Mouse (Mus musculus): ENCODE data around the gene Cltrn. TPM values are rescaled to one million over a fixed set of nuclear protein-coding genes. Genes with fewer than 3 reads are reported as not detected.

Gene Cltrn
- polyA plus RNA-seq, 1 experiment from 2014 or later: 0.92 TPM

DNA sequence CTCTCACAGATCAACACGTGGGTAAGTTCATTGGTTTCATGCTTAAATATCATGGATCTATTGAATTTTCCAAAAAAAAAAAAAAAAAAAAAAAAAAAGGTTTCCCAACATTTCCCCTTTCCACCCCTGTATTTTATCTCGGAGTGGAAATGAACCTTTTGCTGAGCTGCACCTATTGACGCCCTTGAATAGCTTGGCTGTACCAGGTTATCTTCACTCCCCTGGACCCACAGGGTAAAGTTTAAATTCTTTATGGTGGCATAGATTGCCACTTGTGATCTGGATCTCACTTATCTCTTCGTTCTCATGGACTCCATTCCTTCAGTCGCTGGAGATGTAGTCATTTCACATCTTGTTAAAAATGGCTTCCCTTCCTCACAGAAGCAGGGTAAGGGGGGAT, 66.0 kb downstream of the Cltrn start:
- Histone ChIP-seq H3K36me3 (replicated peaks; ENCODE audit: control insufficient read depth, insufficient read depth) (no peaks in the 10 kb centered on the region), H3K27ac (no peak overlapping the region), H3K9ac (no peak overlapping the region), H3K4me1 (replicated peaks; ENCODE audit: control insufficient read depth, insufficient read depth, low read length) (no peaks in the 10 kb centered on the region), H3K4me2 (replicated peaks) (no peak overlapping the region), H3K27me3 (ENCODE audit: control insufficient read depth, insufficient read depth, low read length) (peaks cover 14% of the 10 kb centered on the region), H3K4me3 (replicated peaks; ENCODE audit: low read length) (no peak overlapping the region), H3K9me3 (ENCODE audit: control insufficient read depth, low read length) (no peaks in the 10 kb centered on the region)
- ATAC-seq (ENCODE audit: low FRiP score) (no peak), DNase-seq (ENCODE audit: low spot score) (no peak)
- 81% methylated on average over 5 of the region's 5 CpGs for WGBS

DNA sequence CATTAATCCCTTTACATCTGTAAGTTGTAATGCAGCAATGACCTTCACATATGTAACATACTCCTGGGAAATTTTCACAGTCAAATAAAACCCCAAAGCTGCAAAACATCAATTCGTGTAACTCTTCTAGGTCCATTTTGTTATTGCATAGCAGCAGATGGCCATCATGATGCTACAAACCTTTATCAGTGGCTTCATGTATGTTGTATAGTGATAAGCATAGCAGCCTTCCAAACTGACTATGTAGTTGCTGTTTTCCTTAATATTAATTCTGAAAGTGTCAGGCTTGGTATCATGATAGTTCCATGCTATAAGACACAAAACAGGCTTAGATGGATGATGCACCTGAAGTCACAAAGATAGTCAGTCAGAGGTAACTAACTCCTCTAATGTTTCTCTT, 76.1 kb downstream of the Cltrn start:
- H3K9me3 ChIP-seq (ENCODE audit: control insufficient read depth, low read length): no peaks in the 10 kb centered on the region
- H3K27me3 ChIP-seq (ENCODE audit: control insufficient read depth, insufficient read depth, low read length): peaks cover 22% of the 10 kb centered on the region
- DNase-seq (ENCODE audit: low spot score) (no peak), ATAC-seq (ENCODE audit: low FRiP score) (no peak)
- WGBS: 76% methylated on average over 1 of the region's 1 CpGs
- no peaks in the 10 kb centered on the region for H3K36me3 ChIP-seq (replicated peaks; ENCODE audit: control insufficient read depth, insufficient read depth)
- H3K4me3 ChIP-seq (replicated peaks; ENCODE audit: low read length): no peak overlapping the region
- no peak overlapping the region for H3K27ac ChIP-seq
- H3K4me1 ChIP-seq (replicated peaks; ENCODE audit: control insufficient read depth, insufficient read depth, low read length): no peaks in the 10 kb centered on the region
- no peak overlapping the region for H3K9ac ChIP-seq
- H3K4me2 ChIP-seq (replicated peaks): no peak overlapping the region

Other genes with a start within 250 kb of the Cltrn start
- gene Ap1s2, start 179.8 kb upstream of the Cltrn start, polyA plus RNA-seq (2014; fragmentation: Nextera tagmentation; extraction: Ambion mirVana): 155 and 167 TPM in 2 replicates
- 49.8 and 49.9 TPM in 2 replicates for gene Zrsr2, start 130.2 kb upstream of the Cltrn start, polyA plus RNA-seq (2014; fragmentation: Nextera tagmentation; extraction: Ambion mirVana)
- gene Car5b, start 60.8 kb upstream of the Cltrn start, polyA plus RNA-seq (2014; fragmentation: Nextera tagmentation; extraction: Ambion mirVana): 0.95 and 1.1 TPM in 2 replicates
- gene Siah1b, start 12.3 kb upstream of the Cltrn start, polyA plus RNA-seq (2014; fragmentation: Nextera tagmentation; extraction: Ambion mirVana): 19.1 and 19.8 TPM in 2 replicates
- gene Ace2, start 50.5 kb downstream of the Cltrn start, polyA plus RNA-seq (2014; fragmentation: Nextera tagmentation; extraction: Ambion mirVana): 0.36 and 0.42 TPM in 2 replicates
- gene Bmx, start 169.4 kb downstream of the Cltrn start, polyA plus RNA-seq (2014; fragmentation: Nextera tagmentation; extraction: Ambion mirVana): 0.50 and 0.59 TPM in 2 replicates
- gene Pir, start 180.5 kb downstream of the Cltrn start, polyA plus RNA-seq (2014; fragmentation: Nextera tagmentation; extraction: Ambion mirVana): 3.8 and 4.0 TPM in 2 replicates